Mouse (Mus musculus): ENCODE data around the gene Psmd11. TPM values are rescaled to one million over a fixed set of nuclear protein-coding genes. Genes with fewer than 3 reads are reported as not detected.

The Psmd11 gene
- total RNA-seq, 2 experiments from 2014 or later = 137 to 153 TPM

DNA sequence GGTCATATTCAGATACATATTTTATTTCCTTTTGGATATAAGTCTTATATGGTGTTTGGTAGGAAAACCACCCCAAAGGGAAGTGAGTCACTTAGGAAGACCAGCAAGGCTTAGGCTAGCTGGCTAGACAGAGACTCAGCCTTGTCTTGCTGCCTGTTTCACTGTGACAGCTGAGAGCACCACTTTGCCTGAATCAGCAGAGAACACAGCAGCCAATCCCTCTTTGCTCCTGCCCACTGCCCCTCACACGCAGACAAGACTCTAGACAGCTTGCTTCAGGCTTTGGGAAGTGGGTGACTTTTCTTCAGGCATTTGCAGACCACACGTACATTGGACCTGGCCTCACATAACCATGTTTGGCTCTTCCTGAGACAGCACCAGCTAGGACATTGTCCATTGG, 92.7 kb downstream of the Psmd11 start:
- ATAC-seq (replicated peaks; ENCODE audit: low FRiP score, low TSS enrichment, poor library complexity, severe bottlenecking) = no peak

Other genes starting within 250 kb of the Psmd11 start
- gene Rnf135, start 244.8 kb upstream of the Psmd11 start, total RNA-seq (2014; fragmentation: Nextera tagmentation) = 7.1 and 9.1 TPM in 2 replicates
- 5.0 TPM in 2 replicates for gene Rnf135, start 244.8 kb upstream of the Psmd11 start, total RNA-seq (2017)
- gene Rhot1, start 219.6 kb upstream of the Psmd11 start, total RNA-seq (2014; fragmentation: Nextera tagmentation) = 44.3 and 65.2 TPM in 2 replicates
- gene Rhot1, start 219.6 kb upstream of the Psmd11 start, total RNA-seq (2017) = 55.5 and 63.8 TPM in 2 replicates
- 0.44 and 0.64 TPM in 2 replicates for gene Rhbdl3, start 127.7 kb upstream of the Psmd11 start, total RNA-seq (2014; fragmentation: Nextera tagmentation)
- gene Rhbdl3, start 127.7 kb upstream of the Psmd11 start, total RNA-seq (2017) = not detected in 2 replicates
- 5.9 and 9.5 TPM in 2 replicates for gene 5730455P16Rik, start 50.6 kb upstream of the Psmd11 start, total RNA-seq (2014; fragmentation: Nextera tagmentation)
- gene 5730455P16Rik, start 50.6 kb upstream of the Psmd11 start, total RNA-seq (2017) = 8.3 and 13.8 TPM in 2 replicates
- 282 and 353 TPM in 2 replicates for gene Zfp207, start 45.3 kb upstream of the Psmd11 start, total RNA-seq (2014; fragmentation: Nextera tagmentation)
- 264 and 290 TPM in 2 replicates for gene Zfp207, start 45.3 kb upstream of the Psmd11 start, total RNA-seq (2017)
- 0.72 and 1.2 TPM in 2 replicates for gene Cdk5r1, start 48.4 kb downstream of the Psmd11 start, total RNA-seq (2014; fragmentation: Nextera tagmentation)
- 0.50 and 1.9 TPM in 2 replicates for gene Cdk5r1, start 48.4 kb downstream of the Psmd11 start, total RNA-seq (2017)

Measured in megakaryocyte-erythroid progenitor cell, adult 5-6 weeks (primary cell).